Mouse (Mus musculus): ENCODE data around the gene Mpped2. TPM values are rescaled to one million over a fixed set of nuclear protein-coding genes. Genes with fewer than 3 reads are reported as not detected.

The Mpped2 gene
- polyA plus RNA-seq, 1 experiment from 2014 or later, result 5.8 TPM

- no peaks in the 10 kb centered on the region for H3K36me3 ChIP-seq (ENCODE audit: control insufficient read depth, insufficient read depth, low read length)
- H3K27ac ChIP-seq (replicated peaks), result no peak overlapping the region
- H3K27me3 ChIP-seq (ENCODE audit: control insufficient read depth, insufficient read depth, low read length), result no peaks in the 10 kb centered on the region
- TF ChIP-seq EP300 (optimal IDR thresholded peaks at IDR 0.05) (no peak), CTCF (IDR thresholded peaks at IDR 0.05; ENCODE audit: low read depth) (no peak)
- DNase-seq (ENCODE audit: low spot score), result no peak
- H3K4me3 ChIP-seq (ENCODE audit: low read depth, low read length), result no peak overlapping the region
- ATAC-seq (ENCODE audit: low FRiP score, low TSS enrichment), result no peak
- WGBS, result 59% methylated on average over 4 of the region's 4 CpGs
- H3K9me3 ChIP-seq (ENCODE audit: control insufficient read depth, low read length), result no peaks in the 10 kb centered on the region
- H3K4me2 ChIP-seq (replicated peaks; ENCODE audit: low read depth), result no peak overlapping the region
- no peak overlapping the region for H3K9ac ChIP-seq (ENCODE audit: low read length)
- no peaks in the 10 kb centered on the region for H3K4me1 ChIP-seq (replicated peaks; ENCODE audit: control insufficient read depth, insufficient read depth)
Measured at GRCm38 (mm10) chr2:106783311-106783710, 90.2 kb downstream of the Mpped2 start.

- Histone ChIP-seq H3K36me3 (ENCODE audit: control insufficient read depth, insufficient read depth, low read length) (no peaks in the 10 kb centered on the region), H3K4me2 (replicated peaks; ENCODE audit: low read depth) (no peak overlapping the region), H3K27me3 (ENCODE audit: control insufficient read depth, insufficient read depth, low read length) (no peaks in the 10 kb centered on the region), H3K4me3 (ENCODE audit: low read depth, low read length) (no peak overlapping the region), H3K27ac (replicated peaks) (no peak overlapping the region), H3K9me3 (ENCODE audit: control insufficient read depth, low read length) (no peaks in the 10 kb centered on the region), H3K4me1 (replicated peaks; ENCODE audit: control insufficient read depth, insufficient read depth) (no peaks in the 10 kb centered on the region), H3K9ac (ENCODE audit: low read length) (no peak overlapping the region)
- TF ChIP-seq EP300 (optimal IDR thresholded peaks at IDR 0.05) (no peak), CTCF (IDR thresholded peaks at IDR 0.05; ENCODE audit: low read depth) (no peak)
- 53% methylated on average over 8 of the region's 8 CpGs for WGBS
- ATAC-seq (ENCODE audit: low FRiP score, low TSS enrichment), result no peak
- no peak for DNase-seq (ENCODE audit: low spot score)
Measured at GRCm38 (mm10) chr2:106788055-106788454, 95.0 kb downstream of the Mpped2 start.

GRCm38 (mm10) chr2:106788573-106788972, 95.5 kb downstream of the Mpped2 start:
- Histone ChIP-seq H3K4me2 (replicated peaks; ENCODE audit: low read depth) (no peak overlapping the region), H3K27ac (replicated peaks) (no peak overlapping the region), H3K4me3 (ENCODE audit: low read depth, low read length) (no peak overlapping the region), H3K36me3 (ENCODE audit: control insufficient read depth, insufficient read depth, low read length) (no peaks in the 10 kb centered on the region), H3K4me1 (replicated peaks; ENCODE audit: control insufficient read depth, insufficient read depth) (no peaks in the 10 kb centered on the region), H3K9me3 (ENCODE audit: control insufficient read depth, low read length) (no peaks in the 10 kb centered on the region), H3K9ac (ENCODE audit: low read length) (no peak overlapping the region), H3K27me3 (ENCODE audit: control insufficient read depth, insufficient read depth, low read length) (no peaks in the 10 kb centered on the region)
- ATAC-seq (ENCODE audit: low FRiP score, low TSS enrichment) (no peak), DNase-seq (ENCODE audit: low spot score) (no peak)
- WGBS, result 52% methylated on average over 4 of the region's 4 CpGs
- TF ChIP-seq CTCF (IDR thresholded peaks at IDR 0.05; ENCODE audit: low read depth) (no peak), EP300 (optimal IDR thresholded peaks at IDR 0.05) (no peak)

- Histone ChIP-seq H3K36me3 (ENCODE audit: control insufficient read depth, insufficient read depth, low read length) (no peaks in the 10 kb centered on the region), H3K27me3 (ENCODE audit: control insufficient read depth, insufficient read depth, low read length) (no peaks in the 10 kb centered on the region), H3K9ac (ENCODE audit: low read length) (no peak overlapping the region), H3K27ac (replicated peaks) (no peak overlapping the region), H3K4me3 (ENCODE audit: low read depth, low read length) (no peak overlapping the region), H3K9me3 (ENCODE audit: control insufficient read depth, low read length) (no peaks in the 10 kb centered on the region), H3K4me1 (replicated peaks; ENCODE audit: control insufficient read depth, insufficient read depth) (no peaks in the 10 kb centered on the region), H3K4me2 (replicated peaks; ENCODE audit: low read depth) (no peak overlapping the region)
- DNase-seq (ENCODE audit: low spot score) (peak; percentile 63), ATAC-seq (ENCODE audit: low FRiP score, low TSS enrichment) (peak; percentile 76; the same call in 1 of the 2 replicates)
- 27% methylated on average over 5 of the region's 5 CpGs for WGBS
- TF ChIP-seq EP300 (optimal IDR thresholded peaks at IDR 0.05) (no peak), CTCF (IDR thresholded peaks at IDR 0.05; ENCODE audit: low read depth) (no peak)
Measured at GRCm38 (mm10) chr2:106789694-106790328, 96.7 kb downstream of the Mpped2 start.

- Histone ChIP-seq H3K4me3 (ENCODE audit: low read depth, low read length) (no peak overlapping the region), H3K9ac (ENCODE audit: low read length) (no peak overlapping the region), H3K9me3 (ENCODE audit: control insufficient read depth, low read length) (no peaks in the 10 kb centered on the region), H3K27ac (replicated peaks) (no peak overlapping the region), H3K27me3 (ENCODE audit: control insufficient read depth, insufficient read depth, low read length) (no peaks in the 10 kb centered on the region), H3K4me2 (replicated peaks; ENCODE audit: low read depth) (no peak overlapping the region), H3K4me1 (replicated peaks; ENCODE audit: control insufficient read depth, insufficient read depth) (no peaks in the 10 kb centered on the region), H3K36me3 (ENCODE audit: control insufficient read depth, insufficient read depth, low read length) (no peaks in the 10 kb centered on the region)
- ATAC-seq (ENCODE audit: low FRiP score, low TSS enrichment), result no peak
- DNase-seq (ENCODE audit: low spot score), result no peak
- TF ChIP-seq EP300 (optimal IDR thresholded peaks at IDR 0.05) (no peak), CTCF (IDR thresholded peaks at IDR 0.05; ENCODE audit: low read depth) (no peak)
- WGBS, result 11% methylated on average over 3 of the region's 3 CpGs
Measured at GRCm38 (mm10) chr2:106790329-106790701, 97.2 kb downstream of the Mpped2 start.

- Histone ChIP-seq H3K4me3 (ENCODE audit: low read depth, low read length) (no peak overlapping the region), H3K27me3 (ENCODE audit: control insufficient read depth, insufficient read depth, low read length) (no peaks in the 10 kb centered on the region), H3K36me3 (ENCODE audit: control insufficient read depth, insufficient read depth, low read length) (no peaks in the 10 kb centered on the region), H3K9me3 (ENCODE audit: control insufficient read depth, low read length) (no peaks in the 10 kb centered on the region), H3K4me2 (replicated peaks; ENCODE audit: low read depth) (no peak overlapping the region), H3K27ac (replicated peaks) (no peak overlapping the region), H3K9ac (ENCODE audit: low read length) (no peak overlapping the region), H3K4me1 (replicated peaks; ENCODE audit: control insufficient read depth, insufficient read depth) (no peaks in the 10 kb centered on the region)
- ATAC-seq (ENCODE audit: low FRiP score, low TSS enrichment), result no peak
- WGBS, result 30% methylated on average over 7 of the region's 7 CpGs
- DNase-seq (ENCODE audit: low spot score), result no peak
- TF ChIP-seq CTCF (IDR thresholded peaks at IDR 0.05; ENCODE audit: low read depth), result no peak
- TF ChIP-seq EP300 (optimal IDR thresholded peaks at IDR 0.05), result no peak
Measured at GRCm38 (mm10) chr2:106796246-106796645, 103.2 kb downstream of the Mpped2 start.
